In genomic region chr6:38028205-38028604, GRCm38 (mm10) we compare ENCODE assay signal across 28 mouse cellular contexts. TPM values are rescaled to one million over a fixed set of nuclear protein-coding genes. Genes with fewer than 3 reads are reported as not detected.
"Had no signal": no experiment of that assay in that cellular context is flagged by ENCODE, and none has a peak within 500 bp of the region (broad histone marks: within the 10 kb centered on the region; RNA-seq: fewer than 3 reads in every experiment).

No protein-coding gene starts in this region.

- H3K27me3 ChIP-seq: heart, embryonic 13.5 days; heart, embryonic 15.5 days; hindbrain, embryonic 13.5 days; hindbrain, embryonic 15.5 days; kidney, embryonic 15.5 days; limb, embryonic 12.5 days; liver, embryonic 13.5 days had no signal

- DNase-seq: gastrocnemius, postnatal 14 days; gastrocnemius, postnatal 36 days; heart, adult 2 months; heart, postnatal 14 days; heart, postnatal 36 days; kidney, adult 11 months; kidney, adult 2 months; kidney, adult 9 months; kidney, postnatal 14 days; kidney, postnatal 4 days; liver; liver, embryonic 13.5 days had no signal

- H3K4me3 ChIP-seq: heart, adult 2 months; heart, embryonic 13.5 days; heart, embryonic 15.5 days; hindbrain, embryonic 13.5 days; hindbrain, embryonic 15.5 days; kidney, embryonic 15.5 days; layer of hippocampus, adult 2 months; left cerebral cortex, adult 2 months; limb, embryonic 10.5 days; limb, embryonic 12.5 days; liver, embryonic 13.5 days had no signal

- H3K9me3 ChIP-seq: heart, embryonic 13.5 days; heart, embryonic 15.5 days; hindbrain, embryonic 13.5 days; hindbrain, embryonic 15.5 days; kidney, embryonic 15.5 days; limb, embryonic 10.5 days; limb, embryonic 12.5 days; liver, embryonic 13.5 days had no signal

- H3K36me3 ChIP-seq: heart, embryonic 13.5 days; heart, embryonic 15.5 days; hindbrain, embryonic 13.5 days; hindbrain, embryonic 15.5 days; kidney, embryonic 15.5 days; limb, embryonic 10.5 days; limb, embryonic 12.5 days; liver, embryonic 13.5 days had no signal

- H3K9ac ChIP-seq: heart, embryonic 13.5 days; heart, embryonic 15.5 days; hindbrain, embryonic 13.5 days; hindbrain, embryonic 15.5 days; kidney, embryonic 15.5 days; limb, embryonic 12.5 days; liver, embryonic 13.5 days had no signal

- ATAC-seq: hindbrain, postnatal 0 days; intestine, embryonic 16.5 days had no signal

- H3K4me2 ChIP-seq: heart, embryonic 11.5 days; heart, embryonic 13.5 days; heart, embryonic 15.5 days; hindbrain, embryonic 13.5 days; hindbrain, embryonic 15.5 days; kidney, embryonic 15.5 days; limb, embryonic 12.5 days; liver, embryonic 13.5 days had no signal

- H3K4me1 ChIP-seq: liver, embryonic 13.5 days had no signal

- H3K27ac ChIP-seq: heart, adult 2 months; heart, embryonic 13.5 days; heart, embryonic 15.5 days; hindbrain, embryonic 13.5 days; hindbrain, embryonic 15.5 days; hindbrain, postnatal 0 days; kidney, embryonic 15.5 days; kidney, postnatal 0 days; layer of hippocampus, adult 2 months; left cerebral cortex, adult 2 months; limb, embryonic 10.5 days; limb, embryonic 12.5 days; liver, embryonic 13.5 days had no signal

RNA-seq across cellular contexts. Expression of gene Svopl, which starts 18.6 kb away (rescaled TPM):
- total RNA-seq: gastrocnemius, adult 18-20 months; hematopoietic stem cell, adult 5-6 weeks; hindbrain, postnatal 0 days; left cerebral cortex, postnatal 36 days had no signal
- polyA plus RNA-seq: liver, embryonic 13.5 days had no signal
